Mouse (Mus musculus) layer of hippocampus, adult 8-10 months (tissue): ENCODE data around the gene Cyp27a1. TPM values are rescaled to one million over a fixed set of nuclear protein-coding genes. Genes with fewer than 3 reads are reported as not detected.

ENCODE experiments used
- DNase-seq, 2 experiments: peaks; one replicate each; pipeline ENCODE4 v3.0.0; 2022; ENCODE audit warnings: low spot score in 2 of 2
- total RNA-seq, 4 experiments: library from RNA; stranded (reverse); gene quantifications; 2 replicates each; pipeline ENCODE4 v1.2.4; 2022

Cyp27a1 gene
- total RNA-seq, 4 experiments from 2014 or later, result 6.0 to 7.1 (median 7.0) TPM

DNA sequence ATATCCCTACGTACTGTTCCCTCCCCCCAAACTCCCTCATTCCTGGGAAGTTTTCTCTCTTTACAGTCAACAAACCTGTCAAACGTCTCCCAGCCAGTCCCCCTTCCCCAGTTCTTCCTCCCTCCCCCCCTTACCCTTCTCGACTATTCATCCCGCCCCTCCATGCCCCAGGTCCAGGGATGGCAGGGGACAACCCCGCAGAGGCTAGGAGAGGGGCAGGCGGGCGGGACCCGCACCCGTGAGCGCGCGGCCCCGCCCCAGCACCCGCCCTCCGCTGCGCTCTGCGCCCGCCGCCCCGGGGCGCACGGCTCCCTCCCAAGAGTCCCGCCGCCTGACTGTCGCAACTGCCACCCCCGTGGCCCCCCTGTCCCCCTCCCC, 58.1 kb downstream of the Cyp27a1 start:
- no peak for DNase-seq

DNA sequence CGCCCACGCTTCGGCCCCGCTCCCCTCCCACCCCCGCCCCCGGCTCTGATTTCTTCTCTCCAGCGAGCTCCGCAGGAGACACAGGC, 58.3 kb downstream of the Cyp27a1 start, which contains the start of gene Wnt6:
Wnt6 (plus strand) TSS at position 48 of the 86 bp plus-strand sequence.
- DNase-seq, result no peak

DNA sequence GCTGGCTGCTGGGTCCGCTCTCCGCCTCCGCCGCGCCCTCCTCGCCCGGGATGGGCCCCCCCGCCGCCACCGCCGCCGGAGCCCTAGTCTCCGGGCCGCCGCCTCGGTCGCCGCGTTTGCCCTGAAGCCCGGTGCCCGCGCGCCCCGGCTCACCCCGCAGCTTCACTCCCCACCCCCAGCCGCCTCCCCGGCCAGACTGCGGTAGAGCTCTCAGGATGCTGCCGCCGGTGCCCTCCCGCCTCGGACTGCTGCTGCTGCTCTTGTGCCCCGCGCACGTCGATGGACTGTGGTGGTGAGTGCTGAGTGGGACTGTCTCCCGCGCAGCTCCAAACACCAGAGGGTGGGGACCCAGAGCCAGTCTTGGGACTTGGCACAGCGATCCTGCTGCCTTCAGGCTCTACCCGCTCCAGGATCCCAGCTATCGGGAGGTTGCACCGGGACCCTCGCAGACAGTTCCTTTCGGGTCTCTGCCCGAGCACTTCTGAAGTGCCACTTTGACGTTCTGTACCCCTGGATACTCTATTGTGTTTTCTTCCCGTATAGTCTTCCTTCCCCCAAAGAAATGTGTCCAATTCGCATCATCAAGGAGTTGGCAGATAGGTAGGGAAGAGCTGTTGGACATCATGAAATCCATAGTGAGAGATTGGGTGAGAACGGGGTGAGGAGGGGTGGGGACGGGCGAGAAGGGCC, 58.7 kb downstream of the Cyp27a1 start:
- no peak for DNase-seq

DNA sequence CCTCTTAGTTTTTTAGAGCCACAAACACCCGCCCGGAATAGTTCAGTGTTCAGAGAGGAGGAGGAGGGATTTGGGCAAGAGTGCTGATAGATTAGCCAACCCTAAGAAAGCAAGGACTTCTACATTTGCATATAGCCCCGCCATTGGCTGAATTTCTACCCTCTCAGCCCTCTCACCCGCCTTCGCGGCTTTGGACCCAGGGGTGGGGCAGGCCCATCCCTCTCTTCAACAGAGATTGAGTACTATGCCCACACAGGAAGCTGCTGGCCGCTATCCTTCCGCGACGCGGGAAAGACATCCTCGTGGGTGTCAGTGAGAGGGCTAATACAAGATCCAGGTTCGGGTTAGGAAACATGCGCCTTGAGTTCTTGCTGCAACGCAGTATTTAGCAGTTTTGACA, 59.8 kb downstream of the Cyp27a1 start:
- DNase-seq, result no peak

DNA sequence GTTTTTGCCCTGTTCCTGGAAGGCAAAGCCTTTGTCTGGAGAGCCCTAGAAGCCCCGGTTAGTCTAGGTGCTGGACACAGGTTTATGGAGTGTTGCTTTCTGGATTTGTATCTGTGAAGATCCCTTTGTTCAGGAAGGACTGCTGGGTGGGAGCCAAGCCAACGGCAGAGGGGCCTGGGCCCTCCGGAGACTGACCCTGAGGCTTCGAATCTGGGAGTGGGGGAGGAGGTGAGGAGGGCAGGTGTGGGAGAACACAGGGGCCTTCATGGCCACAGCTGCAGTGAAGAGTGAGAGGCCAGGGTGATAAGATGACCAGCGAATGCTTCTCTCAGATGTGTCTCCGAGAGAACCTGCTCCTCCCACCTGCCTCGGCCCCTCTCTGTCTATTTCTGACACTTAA, 60.7 kb downstream of the Cyp27a1 start:
- DNase-seq, result no peak

DNA sequence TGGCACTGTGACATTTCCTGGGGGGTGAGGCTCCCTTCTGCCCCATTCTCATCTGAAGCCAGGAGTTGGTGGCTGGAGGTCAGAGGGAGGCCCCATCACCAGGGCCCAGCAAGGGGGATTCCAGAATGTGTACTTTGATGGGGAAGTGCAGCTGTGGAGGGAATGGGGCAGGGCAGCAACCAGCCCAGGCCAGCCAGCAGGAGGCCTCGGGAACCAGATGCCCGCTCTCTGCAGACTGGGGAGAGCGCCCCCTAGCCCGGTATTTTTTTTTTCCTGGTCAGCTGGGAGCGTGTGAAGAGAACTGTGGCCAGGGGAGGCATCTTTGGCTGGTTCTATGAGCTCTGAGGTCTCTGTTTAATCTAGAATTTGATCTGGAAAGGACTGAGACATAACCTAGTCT, 62.4 kb downstream of the Cyp27a1 start:
- no peak for DNase-seq

DNA sequence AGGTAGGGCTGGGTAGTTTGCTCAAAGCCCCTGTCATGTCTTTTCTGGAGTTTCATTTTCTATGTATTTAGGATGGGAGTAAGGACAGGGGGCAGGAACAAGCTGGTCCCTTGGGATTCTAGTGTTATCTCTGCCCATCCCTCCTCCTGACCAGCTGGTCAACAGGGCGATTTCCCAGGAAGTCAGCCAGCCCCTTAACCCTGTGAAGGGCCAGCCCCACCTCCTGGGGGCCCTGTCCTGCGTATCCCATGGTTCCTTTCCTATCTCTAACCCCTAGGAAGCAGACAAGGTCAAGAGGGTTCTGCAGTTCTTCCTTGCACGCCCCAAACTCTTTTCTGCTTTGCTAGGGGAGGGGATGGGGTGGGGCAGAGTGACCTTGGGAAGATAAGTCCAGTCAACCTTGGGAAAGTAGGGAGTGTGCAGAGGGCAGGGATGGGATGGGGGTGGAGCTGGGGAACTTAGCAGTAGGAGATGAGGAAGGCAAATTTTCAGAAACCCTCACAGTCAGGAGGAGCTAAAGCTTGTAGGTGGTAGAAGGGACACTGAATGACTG, 65.6 kb downstream of the Cyp27a1 start:
- DNase-seq, result no peak

DNA sequence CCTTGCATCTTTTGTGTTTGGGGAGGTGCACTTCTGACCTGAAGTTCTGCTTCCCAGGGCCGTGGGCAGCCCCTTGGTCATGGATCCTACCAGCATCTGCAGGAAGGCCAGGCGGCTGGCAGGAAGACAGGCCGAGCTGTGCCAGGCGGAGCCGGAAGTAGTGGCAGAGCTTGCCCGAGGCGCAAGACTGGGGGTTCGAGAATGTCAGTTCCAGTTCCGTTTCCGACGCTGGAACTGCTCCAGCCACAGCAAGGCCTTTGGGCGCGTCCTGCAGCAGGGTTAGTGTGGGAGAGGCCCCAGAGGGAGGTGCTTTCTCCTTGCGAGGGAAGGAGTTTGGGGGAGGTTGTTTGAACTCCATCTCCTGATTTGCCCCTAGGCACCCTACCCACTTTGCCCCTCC, 68.7 kb downstream of the Cyp27a1 start:
- DNase-seq, result no peak

DNA sequence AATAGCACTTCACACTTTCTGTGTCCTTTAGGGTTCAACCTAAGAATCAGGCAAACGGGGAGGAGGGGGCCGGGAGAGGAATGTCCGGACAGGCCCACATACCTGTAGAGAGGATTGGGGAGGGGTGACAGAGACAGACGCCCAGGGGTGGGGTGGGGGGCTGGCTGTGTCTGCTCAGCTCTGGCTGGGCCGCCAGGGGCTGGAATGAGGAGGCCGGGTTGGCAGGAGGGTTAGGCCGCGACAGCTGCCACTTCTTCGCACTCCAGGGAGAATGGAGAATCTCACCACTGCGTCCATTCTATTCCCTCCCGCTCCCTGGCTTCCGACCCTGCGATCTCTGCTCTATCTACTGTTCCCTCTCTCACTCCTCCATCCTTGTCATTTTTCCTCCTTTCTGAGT, 70.2 kb downstream of the Cyp27a1 start:
- no peak for DNase-seq

DNA sequence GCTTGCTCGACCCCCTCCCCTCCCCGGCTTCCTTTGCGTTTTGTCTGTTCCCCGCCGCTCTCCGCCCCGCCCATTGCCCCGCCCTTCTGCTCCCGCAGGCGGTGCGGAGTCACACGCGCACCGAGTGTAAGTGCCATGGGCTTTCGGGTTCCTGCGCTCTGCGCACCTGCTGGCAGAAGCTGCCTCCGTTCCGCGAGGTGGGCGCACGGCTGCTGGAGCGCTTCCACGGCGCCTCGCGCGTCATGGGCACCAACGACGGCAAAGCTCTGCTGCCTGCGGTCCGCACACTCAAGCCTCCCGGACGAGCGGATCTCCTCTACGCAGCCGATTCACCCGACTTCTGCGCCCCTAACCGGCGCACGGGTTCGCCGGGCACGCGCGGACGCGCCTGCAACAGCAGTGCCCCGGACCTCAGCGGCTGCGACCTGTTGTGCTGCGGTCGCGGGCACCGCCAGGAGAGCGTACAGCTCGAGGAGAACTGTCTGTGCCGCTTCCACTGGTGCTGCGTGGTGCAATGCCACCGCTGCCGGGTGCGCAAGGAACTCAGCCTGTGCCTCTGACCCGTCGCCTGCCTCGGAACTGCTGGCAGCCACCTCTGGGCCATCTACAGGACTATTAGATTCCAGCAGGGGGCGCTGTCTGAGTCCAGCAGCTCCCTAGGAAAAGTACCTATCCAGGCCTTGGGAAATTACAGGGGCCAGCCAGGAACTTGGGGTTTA, 70.8 kb downstream of the Cyp27a1 start:
- peak in 1 of 2 experiments; percentile 44 for DNase-seq

Other genes with a start within 250 kb of the Cyp27a1 start
- 10 to 100 TPM; 22.7 to 25.7 (median 24.6) TPM for gene Cnot9, start 207.5 kb upstream of the Cyp27a1 start, total RNA-seq
- gene Plcd4, start 170.7 kb upstream of the Cyp27a1 start, total RNA-seq, result 10 to 100 TPM; 22.0 to 29.6 (median 23.6) TPM
- 10 to 100 TPM; 22.1 to 31.4 (median 24.3) TPM for gene Usp37, start 169.3 kb upstream of the Cyp27a1 start, total RNA-seq
- gene Zfp142, start 125.3 kb upstream of the Cyp27a1 start, total RNA-seq, result 10 to 100 TPM; 28.4 to 36.8 (median 31.7) TPM
- 10 to 100 TPM; 20.3 to 25.2 (median 23.4) TPM for gene Bcs1l, start 125.3 kb upstream of the Cyp27a1 start, total RNA-seq
- gene Rnf25, start 112.2 kb upstream of the Cyp27a1 start, total RNA-seq, result 10 to 100 TPM; 62.0 to 85.5 (median 67.7) TPM
- 1 to 10 TPM; 3.5 to 8.0 (median 5.4) TPM for gene Stk36, start 112.1 kb upstream of the Cyp27a1 start, total RNA-seq
- 10 to 100 TPM; 25.5 to 35.9 (median 31.1) TPM for gene Ttll4, start 51.8 kb upstream of the Cyp27a1 start, total RNA-seq
- under 1 TPM in 3 of 4 experiments, not detected in 1; 0.16 to 0.36 (median 0.19) TPM for gene Prkag3, start 35.6 kb downstream of the Cyp27a1 start, total RNA-seq
- gene Wnt6, start 58.3 kb downstream of the Cyp27a1 start, total RNA-seq, result 1 to 10 TPM; 1.0 to 1.7 (median 1.4) TPM
- 1 to 10 TPM; 2.5 to 4.3 (median 3.3) TPM for gene Wnt10a, start 77.9 kb downstream of the Cyp27a1 start, total RNA-seq
- 100 to 1,000 TPM; 159 to 177 (median 168) TPM for gene Cdk5r2, start 141.4 kb downstream of the Cyp27a1 start, total RNA-seq
- not detected for gene Fev, start 171.8 kb downstream of the Cyp27a1 start, total RNA-seq
- under 1 TPM in 2 of 4 experiments, not detected in 2; 0.74 to 0.82 TPM for gene Cryba2, start 179.6 kb downstream of the Cyp27a1 start, total RNA-seq
- 1 to 10 TPM; 3.3 to 4.6 (median 3.6) TPM for gene Cfap65, start 222.0 kb downstream of the Cyp27a1 start, total RNA-seq
- gene Ihh, start 238.1 kb downstream of the Cyp27a1 start, total RNA-seq, result under 1 TPM in 3 of 4 experiments, not detected in 1; 0.20 to 0.37 (median 0.32) TPM